Mouse (Mus musculus) embryo, embryonic 10.5 days (tissue): ENCODE results near the gene Miga2.

Source experiments
- DNase-seq: peaks from one replicate; pipeline ENCODE4 v3.0.0-alpha.2; 2015; ENCODE audit warnings: low spot score

Miga2 gene

GRCm38 (mm10) chr2:30363773-30364650, at the start of gene Miga2:
Miga2 (plus strand) TSS chr2:30364233.
- peak; percentile 100 for DNase-seq

GRCm38 (mm10) chr2:30316136-30316535, 47.9 kb upstream of the Miga2 start:
- DNase-seq = peak; percentile 6

GRCm38 (mm10) chr2:30316955-30317354, 47.1 kb upstream of the Miga2 start:
- no peak for DNase-seq

GRCm38 (mm10) chr2:30319260-30319659, 44.8 kb upstream of the Miga2 start:
- DNase-seq = no peak

GRCm38 (mm10) chr2:30323111-30323510, 40.9 kb upstream of the Miga2 start:
- DNase-seq = no peak

- DNase-seq = no peak
Measured at GRCm38 (mm10) chr2:30325296-30325695, 38.7 kb upstream of the Miga2 start.

GRCm38 (mm10) chr2:30327276-30327675, 36.8 kb upstream of the Miga2 start:
- DNase-seq = no peak

- no peak for DNase-seq
Measured at GRCm38 (mm10) chr2:30328791-30329190, 35.2 kb upstream of the Miga2 start.

- no peak for DNase-seq
Measured at GRCm38 (mm10) chr2:30335324-30335723, 28.7 kb upstream of the Miga2 start.

GRCm38 (mm10) chr2:30336174-30336915, 27.7 kb upstream of the Miga2 start:
- no peak for DNase-seq

GRCm38 (mm10) chr2:30337179-30337578, 26.9 kb upstream of the Miga2 start:
- no peak for DNase-seq

- DNase-seq = no peak
Measured at GRCm38 (mm10) chr2:30342061-30342460, 22.0 kb upstream of the Miga2 start.

- no peak for DNase-seq
Measured at GRCm38 (mm10) chr2:30342544-30342943, 21.5 kb upstream of the Miga2 start.

GRCm38 (mm10) chr2:30343601-30344137, 20.4 kb upstream of the Miga2 start:
- no peak for DNase-seq

GRCm38 (mm10) chr2:30345971-30346676, 17.9 kb upstream of the Miga2 start:
- no peak for DNase-seq

GRCm38 (mm10) chr2:30349196-30349595, 14.8 kb upstream of the Miga2 start:
- DNase-seq = no peak

GRCm38 (mm10) chr2:30351149-30351548, 12.9 kb upstream of the Miga2 start:
- DNase-seq = no peak

- DNase-seq = no peak
Measured at GRCm38 (mm10) chr2:30355861-30356260, 8.2 kb upstream of the Miga2 start.

GRCm38 (mm10) chr2:30356266-30356665, 7.8 kb upstream of the Miga2 start:
- DNase-seq = no peak

- no peak for DNase-seq
Measured at GRCm38 (mm10) chr2:30356906-30357305, 7.1 kb upstream of the Miga2 start.

GRCm38 (mm10) chr2:30357552-30358510, 6.2 kb upstream of the Miga2 start:
- peak; percentile 55 for DNase-seq
